Mouse (Mus musculus) myocyte (in vitro differentiated cells): ENCODE measurements around the gene Cyba.

Source experiments
- MYOD1 ChIP-seq, 3 experiments: IDR thresholded peaks; one replicate each; pipeline ENCODE4 v1.6.1; 2011; ENCODE audit warnings: control low read depth in 2 of 3, low read depth in 2 of 3, mild to moderate bottlenecking in 2 of 3, moderate library complexity in 1 of 3; ENCODE audit not compliant: insufficient read length in 2 of 3, control insufficient read depth in 1 of 3
- POLR2A ChIP-seq: IDR thresholded peaks from one replicate; pipeline ENCODE4 v1.6.1; 2011; ENCODE audit warnings: low read depth, mild to moderate bottlenecking, control low read depth, moderate library complexity; ENCODE audit not compliant: insufficient read length
- USF1 ChIP-seq: IDR thresholded peaks from one replicate; pipeline ENCODE4 v1.6.1; 2011; ENCODE audit warnings: low read depth, mild to moderate bottlenecking, control low read depth, moderate library complexity

DNA sequence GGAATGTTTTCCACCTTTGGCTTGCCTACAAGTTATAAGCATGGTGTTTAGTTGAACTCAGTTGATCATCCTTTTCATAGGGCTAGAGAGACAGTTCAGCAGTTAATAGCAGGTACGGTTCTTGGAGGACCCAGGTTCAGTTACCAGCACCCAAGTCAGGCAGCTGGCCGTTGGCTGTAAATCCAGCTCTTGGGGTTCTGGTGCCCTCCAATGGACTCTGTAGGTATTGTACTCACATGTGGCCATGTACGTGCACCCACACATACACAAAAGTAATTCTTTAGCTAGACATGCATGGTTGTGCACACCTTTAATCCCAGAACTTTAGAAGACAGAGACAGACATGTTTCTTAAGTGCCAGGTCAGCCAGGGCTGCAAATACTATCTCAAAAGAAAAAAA is 43.4 kb downstream of the Cyba start:
- no peak for TF ChIP-seq POLR2A
- no peak for TF ChIP-seq USF1
- TF ChIP-seq MYOD1 (IDR thresholded peaks at IDR 0.05; ENCODE audit: control insufficient read depth in 1 of 3, insufficient read length in 2 of 3, low read depth in 2 of 3): no peak
